Mouse (Mus musculus) neutrophil, adult 83 days (primary cell): ENCODE measurements around the gene Fubp3. TPM values are rescaled to one million over a fixed set of nuclear protein-coding genes. Genes with fewer than 3 reads are reported as not detected.

Source experiments
- total RNA-seq, 2 experiments: library from RNA; stranded (reverse); gene quantifications; one replicate each; pipeline ENCODE4 v1.2.4; 2023

Fubp3 gene
- 1 to 10 TPM; 9.5 to 9.8 TPM for total RNA-seq

DNA sequence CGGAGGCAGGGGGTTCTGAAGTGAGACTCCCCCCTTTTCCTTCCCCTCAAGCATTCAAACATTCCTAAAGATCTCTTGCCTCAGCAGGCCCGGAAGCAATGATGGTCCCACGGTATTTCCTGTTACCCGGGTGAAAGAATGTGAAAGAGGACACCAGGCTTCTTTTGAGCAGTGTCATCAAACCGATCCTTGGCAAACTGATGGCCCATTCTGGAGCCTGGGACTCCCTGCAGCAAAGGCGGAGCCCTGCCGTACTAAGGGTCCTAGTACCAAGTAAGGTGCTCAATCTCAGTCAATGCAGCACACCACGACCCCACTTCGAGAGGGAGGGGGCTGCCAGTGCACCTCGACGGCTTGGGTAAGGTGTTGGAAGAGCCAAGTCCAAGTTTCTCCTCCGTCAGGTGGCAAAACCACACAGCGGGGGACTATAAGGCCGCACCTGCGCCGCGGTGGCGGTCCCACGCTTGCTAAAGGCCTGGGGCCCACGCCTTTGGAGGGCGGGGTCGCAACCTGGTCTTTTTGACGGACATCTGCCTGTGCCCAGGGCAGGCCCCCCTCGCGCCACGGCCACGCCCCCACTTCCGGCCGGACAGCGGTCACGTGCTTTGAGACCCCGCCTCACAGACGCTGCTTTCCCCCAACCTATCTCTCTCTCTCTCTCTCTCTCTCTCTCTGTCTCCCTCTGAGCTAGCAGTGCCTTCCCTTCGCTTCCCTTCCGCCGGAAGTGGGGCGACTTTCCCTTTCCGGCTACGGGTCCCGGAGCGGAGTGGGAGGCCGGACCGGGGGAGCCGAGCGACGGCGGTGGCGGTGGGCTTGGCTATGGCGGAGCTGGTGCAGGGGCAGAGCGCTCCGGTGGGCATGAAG is at the start of gene Fubp3:
Fubp3 (plus strand) TSS at position 601 of the 864 bp plus-strand sequence.

GRCm38 (mm10) chr2:31639901-31640608 is 67.6 kb downstream of the Fubp3 start, which contains the start of gene Prdm12:
Prdm12 (plus strand) TSS chr2:31640037.

Other genes with a start within 250 kb of the Fubp3 start
- 10 to 100 TPM; 73.8 to 86.5 TPM for gene Ass1, start 102.4 kb upstream of the Fubp3 start, total RNA-seq
- gene Prdm12, start 67.4 kb downstream of the Fubp3 start, total RNA-seq: not detected
- 10 to 100 TPM; 12.3 to 15.9 TPM for gene Exosc2, start 98.1 kb downstream of the Fubp3 start, total RNA-seq
- gene Abl1, start 115.7 kb downstream of the Fubp3 start, total RNA-seq: 10 to 100 TPM; 38.1 to 39.0 TPM
- under 1 TPM in 1 of 2 experiments, not detected in 1; 0.20 TPM for gene Qrfp, start 237.9 kb downstream of the Fubp3 start, total RNA-seq